In the genomic region with DNA sequence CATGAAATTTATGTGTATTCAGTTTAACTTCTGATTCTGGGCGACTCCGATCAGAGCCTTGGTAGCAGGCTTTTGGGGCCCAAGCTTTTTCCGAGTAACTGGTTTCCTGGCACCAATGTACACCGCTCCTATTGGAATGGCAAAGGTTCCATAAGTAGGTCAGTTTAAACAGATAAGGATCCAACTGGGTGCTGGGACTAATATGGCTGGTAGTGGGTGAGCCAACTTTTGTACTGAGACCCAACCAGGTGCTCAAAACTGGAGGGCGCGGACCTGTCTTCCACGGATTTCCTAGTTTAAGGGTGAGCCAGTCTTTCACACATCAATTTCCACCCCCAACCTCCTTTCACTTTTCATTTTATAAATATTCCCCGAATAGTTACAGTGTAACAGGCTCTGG, we compare ENCODE assay signal across 7 mouse cellular contexts. TPM values are rescaled to one million over a fixed set of nuclear protein-coding genes. Genes with fewer than 3 reads are reported as not detected.
DNase-seq lines count a peak whose midpoint lies in the region; ATAC-seq lines count a peak whose summit lies in the region.

No protein-coding gene starts in this region.

- H3K9ac ChIP-seq in neural tube, embryonic 11.5 days (ENCODE audit: low read length) = peak overlapping the region; percentile 84
- peak overlapping the region; percentile 87; the same call in 1 of the 2 replicates for H3K9ac ChIP-seq in limb, embryonic 13.5 days

- H3K27me3 ChIP-seq in neural tube, embryonic 11.5 days (ENCODE audit: control insufficient read depth, insufficient read depth, low read length) = no peaks in the 10 kb centered on the region
- peaks cover 10% of the 10 kb centered on the region; the same call in 1 of the 2 replicates for H3K27me3 ChIP-seq in forebrain, embryonic 10.5 days (ENCODE audit: poor library complexity, severe bottlenecking)
- H3K27me3 ChIP-seq in limb, embryonic 13.5 days = no peaks in the 10 kb centered on the region

- peak overlapping the region; percentile 81 for H3K4me3 ChIP-seq in neural tube, embryonic 11.5 days (ENCODE audit: low read depth, low read length)
- peak overlapping the region; percentile 87 for H3K4me3 ChIP-seq in forebrain, embryonic 10.5 days
- H3K4me3 ChIP-seq in limb, embryonic 13.5 days = peak overlapping the region; percentile 84

- intact Hi-C loops in gastrocnemius, postnatal 14 days (cut with DNase I; ENCODE audit: low total_unique reads) = no loop called here

- peak overlapping the region; percentile 46 for H3K4me2 ChIP-seq in neural tube, embryonic 11.5 days (ENCODE audit: low read depth)
- H3K4me2 ChIP-seq in limb, embryonic 13.5 days (replicated peaks) = peak overlapping the region; percentile 77

- ATAC-seq in neural tube, embryonic 11.5 days (ENCODE audit: insufficient read depth, low FRiP score, low TSS enrichment) = no peak
- no peak for ATAC-seq in limb, embryonic 13.5 days (ENCODE audit: low FRiP score, low read depth)

- DNase-seq in neural tube, embryonic 11.5 days (ENCODE audit: low spot score) = no peak
- DNase-seq in neural tube, embryonic 10.5 days (ENCODE audit: extremely low spot score, low spot score) = no peak
- no peak for DNase-seq in forebrain, embryonic 10.5 days (ENCODE audit: extremely low spot score, low spot score)
- DNase-seq in urinary bladder, postnatal 25 days (ENCODE audit: low spot score) = no peak
- no peak for DNase-seq in gastrocnemius, postnatal 14 days
- DNase-seq in spleen, postnatal 36 days (ENCODE audit: low spot score in 2 of 2) = no peak

- WGBS in neural tube, embryonic 11.5 days = 81% methylated on average over 8 of the region's 8 CpGs
- WGBS in forebrain, embryonic 10.5 days = 75% methylated on average over 8 of the region's 8 CpGs
- 73% methylated on average over 8 of the region's 8 CpGs for WGBS in limb, embryonic 13.5 days

- H3K27ac ChIP-seq in neural tube, embryonic 11.5 days (ENCODE audit: low read depth, low read length) = no peak overlapping the region
- peak overlapping the region; percentile 97 for H3K27ac ChIP-seq in forebrain, embryonic 10.5 days
- H3K27ac ChIP-seq in limb, embryonic 13.5 days = peak overlapping the region; percentile 93; the same call in 1 of the 2 replicates

- H3K9me3 ChIP-seq in neural tube, embryonic 11.5 days (ENCODE audit: control insufficient read depth, low read length) = 0 out of 2 replicates have a peak, but pooled peaks cover 4% of the 10 kb centered on the region
- peaks cover 14% of the 10 kb centered on the region; the same call in 1 of the 2 replicates for H3K9me3 ChIP-seq in forebrain, embryonic 10.5 days
- 0 out of 2 replicates have a peak, but pooled peaks cover 13% of the 10 kb centered on the region for H3K9me3 ChIP-seq in limb, embryonic 13.5 days

- peaks cover 14% of the 10 kb centered on the region for H3K36me3 ChIP-seq in neural tube, embryonic 11.5 days (ENCODE audit: control insufficient read depth, insufficient read depth, low read length)
- H3K36me3 ChIP-seq in forebrain, embryonic 10.5 days (replicated peaks) = peaks cover 42% of the 10 kb centered on the region
- peaks cover 27% of the 10 kb centered on the region for H3K36me3 ChIP-seq in limb, embryonic 13.5 days

- H3K4me1 ChIP-seq in neural tube, embryonic 11.5 days (ENCODE audit: control insufficient read depth, insufficient read depth, low read length) = peaks cover 7% of the 10 kb centered on the region; the same call in 1 of the 2 replicates
- H3K4me1 ChIP-seq in forebrain, embryonic 10.5 days = peaks cover 40% of the 10 kb centered on the region
- peaks cover 33% of the 10 kb centered on the region for H3K4me1 ChIP-seq in limb, embryonic 13.5 days

RNA-seq across cellular contexts. Expression of gene Txn1, which starts 1.2 kb away (rescaled TPM):
- 358 and 384 TPM in 2 replicates for polyA plus RNA-seq in neural tube, embryonic 11.5 days (2014; fragmentation: Nextera tagmentation; extraction: Ambion mirVana)
- 442 and 447 TPM in 2 replicates for polyA plus RNA-seq in forebrain, embryonic 10.5 days (2016; fragmentation: Nextera tagmentation; extraction: Ambion mirVana)
- 401 and 408 TPM in 2 replicates for polyA plus RNA-seq in limb, embryonic 13.5 days (2015; fragmentation: Nextera tagmentation; extraction: Ambion mirVana)
- total RNA-seq in gastrocnemius, postnatal 14 days (2021) = 10 to 100 TPM; 86.5 to 87.4 TPM

RNA-seq across cellular contexts. Expression of gene D630039A03Rik, which starts 38.9 kb away (rescaled TPM):
- polyA plus RNA-seq in neural tube, embryonic 11.5 days (2014; fragmentation: Nextera tagmentation; extraction: Ambion mirVana) = 0.43 and 0.65 TPM in 2 replicates
- polyA plus RNA-seq in forebrain, embryonic 10.5 days (2016; fragmentation: Nextera tagmentation; extraction: Ambion mirVana) = not detected in 2 replicates
- polyA plus RNA-seq in limb, embryonic 13.5 days (2015; fragmentation: Nextera tagmentation; extraction: Ambion mirVana) = 0.34 and 0.42 TPM in 2 replicates
- total RNA-seq in gastrocnemius, postnatal 14 days (2021) = not detected

RNA-seq across cellular contexts. Expression of gene Txndc8, which starts 53.9 kb away (rescaled TPM):
- polyA plus RNA-seq in neural tube, embryonic 11.5 days (2014; fragmentation: Nextera tagmentation; extraction: Ambion mirVana) = not detected in 2 replicates
- not detected in 2 replicates for polyA plus RNA-seq in forebrain, embryonic 10.5 days (2016; fragmentation: Nextera tagmentation; extraction: Ambion mirVana)
- not detected in 2 replicates for polyA plus RNA-seq in limb, embryonic 13.5 days (2015; fragmentation: Nextera tagmentation; extraction: Ambion mirVana)
- not detected for total RNA-seq in gastrocnemius, postnatal 14 days (2021)
